Mouse (Mus musculus) embryonic facial prominence, embryonic 14.5 days (tissue): ENCODE results near the gene 9530077C05Rik. TPM values are rescaled to one million over a fixed set of nuclear protein-coding genes. Genes with fewer than 3 reads are reported as not detected.

Experiments used
- ATAC-seq: fragments of 200-750 bp; cut with Nextera tagmentation; 2 replicates; pipeline ENCODE4 v1.8.0; 2017; ENCODE audit warnings: low read depth, moderate number of reproducible peaks, moderate TSS enrichment
- DNase-seq: peaks from one replicate; pipeline ENCODE4 v3.0.0-alpha.2; 2015; ENCODE audit warnings: low spot score
- H3K27ac ChIP-seq: fragments of 300-500 bp; sonication (generic); replicated peaks from 2 replicates; pipeline ENCODE4 v1.5.1; 2014; ENCODE audit warnings: low read depth, mild to moderate bottlenecking, low read length, moderate library complexity
- H3K27me3 ChIP-seq: fragments of 300-500 bp; sonication (generic); replicated peaks from 2 replicates; pipeline ENCODE4 v1.6.1; 2014; ENCODE audit warnings: low read length; ENCODE audit not compliant: control insufficient read depth, insufficient read depth
- H3K36me3 ChIP-seq: fragments of 300-500 bp; sonication (generic); 2 replicates; pipeline ENCODE4 v1.6.1; 2014; ENCODE audit warnings: low read length, mixed read lengths; ENCODE audit not compliant: control insufficient read depth, insufficient read depth
- H3K4me1 ChIP-seq: fragments of 300-500 bp; sonication (generic); 2 replicates; pipeline ENCODE4 v1.6.1; 2014; ENCODE audit warnings: antibody characterized with exemption, low read length; ENCODE audit not compliant: control insufficient read depth, insufficient read depth
- H3K4me2 ChIP-seq: fragments of 300-500 bp; sonication (generic); 2 replicates; pipeline ENCODE4 v1.6.1; 2014; ENCODE audit warnings: low read depth, mild to moderate bottlenecking, low read length, moderate library complexity, mixed read lengths
- H3K4me3 ChIP-seq: fragments of 300-500 bp; sonication (generic); 2 replicates; pipeline ENCODE4 v1.5.1; 2014; ENCODE audit warnings: low read depth, mild to moderate bottlenecking, low read length
- H3K9ac ChIP-seq: fragments of 300-500 bp; sonication (generic); 2 replicates; pipeline ENCODE4 v1.6.1; 2014; ENCODE audit warnings: low read depth, mild to moderate bottlenecking, low read length, moderate library complexity, mixed read lengths
- H3K9me3 ChIP-seq: fragments of 300-500 bp; sonication (generic); 2 replicates; pipeline ENCODE4 v1.6.1; 2016; ENCODE audit warnings: low read length; ENCODE audit not compliant: control insufficient read depth
- WGBS: fragments of 180-500 bp; shearing (Covaris S2); extraction: QIAGEN DNeasy Blood & Tissue Kit; methylation state at CpG from one replicate; pipeline ENCODE4 v1.1.7; 2014; 5-methylcytosine and 5-hydroxymethylcytosine counted together
- polyA plus RNA-seq: library from polyadenylated mRNA; unstranded; fragments of >200 nt; fragmentation: Nextera tagmentation; extraction: Ambion mirVana; gene quantifications from 2 replicates; pipeline ENCODE4 v1.2.1, GENCODE M21; 2014

9530077C05Rik gene
- polyA plus RNA-seq, 1 experiment from 2014 or later, result 4.9 TPM

DNA sequence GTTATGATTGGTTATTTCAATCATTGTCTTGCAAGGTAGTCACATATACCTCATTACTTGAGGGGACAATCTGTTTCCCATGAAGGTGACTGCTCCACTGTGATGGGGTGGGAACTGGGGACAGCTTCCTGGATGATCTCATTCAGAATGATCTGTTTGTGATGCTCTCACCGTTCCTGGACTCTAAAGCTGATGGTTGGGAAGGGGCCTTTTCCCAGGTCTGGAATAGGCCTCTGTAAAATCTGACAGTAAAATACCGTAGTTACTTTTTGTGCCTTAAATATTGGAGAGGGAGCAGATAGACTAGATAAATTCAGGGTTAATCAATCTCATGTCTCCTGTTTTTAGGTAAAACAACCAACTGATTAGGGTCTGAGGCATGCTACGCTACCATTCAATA lies 58.3 kb downstream of the 9530077C05Rik start, which contains the start of gene Rp9:
Gene Rp9 (minus strand): TSS at position 101 of the 400 bp plus-strand sequence.
- DNase-seq (no peak), ATAC-seq (no peak)
- Histone ChIP-seq H3K4me3 (peak within 1 kb of the TSS; percentile 82), H3K4me1 (peaks cover 7% of the 10 kb centered on the region; the same call in 1 of the 2 replicates), H3K36me3 (0 out of 2 replicates have a peak, but pooled peaks cover 6% of the 10 kb centered on the region), H3K27me3 (no peaks in the 10 kb centered on the region), H3K9ac (peak within 1 kb of the TSS; percentile 92), H3K27ac (peak within 1 kb of the TSS; percentile 87; the same call in 1 of the 2 replicates), H3K9me3 (no peaks in the 10 kb centered on the region), H3K4me2 (peak within 1 kb of the TSS; percentile 72)
- WGBS, result 84% methylated on average over 3 of the region's 3 CpGs

DNA sequence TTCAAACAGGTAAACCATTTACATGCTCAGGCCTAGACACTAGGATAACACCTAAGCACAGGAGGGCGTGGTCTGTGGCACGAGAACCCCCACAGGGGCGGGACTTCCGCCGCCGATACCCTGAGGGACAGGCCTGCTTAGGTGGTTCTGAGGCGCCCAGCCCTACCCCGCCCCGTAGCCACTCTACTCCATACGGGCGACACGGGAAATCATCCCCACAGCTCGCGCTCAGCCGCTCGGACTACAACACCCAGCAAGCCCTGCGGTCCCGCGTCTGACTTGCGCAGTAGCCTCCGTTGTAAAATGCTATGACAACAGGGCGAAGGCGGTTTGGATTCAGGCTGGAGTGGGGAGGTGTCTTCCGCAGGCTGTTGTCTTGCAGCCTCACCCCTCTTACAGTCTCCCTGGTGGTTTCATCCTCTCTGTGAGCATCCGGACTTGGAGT lies 64.1 kb downstream of the 9530077C05Rik start, which contains the start of gene Bbs9:
Gene Bbs9 (plus strand): TSS at position 292 of the 445 bp plus-strand sequence.
- Histone ChIP-seq H3K27me3 (no peaks in the 10 kb centered on the region), H3K27ac (peak within 1 kb of the TSS; percentile 48), H3K36me3 (no peaks in the 10 kb centered on the region), H3K9me3 (no peaks in the 10 kb centered on the region), H3K4me2 (peak within 1 kb of the TSS; percentile 68), H3K4me1 (peaks cover 6% of the 10 kb centered on the region; the same call in 1 of the 2 replicates), H3K9ac (peak within 1 kb of the TSS; percentile 62), H3K4me3 (peak within 1 kb of the TSS; percentile 54)
- WGBS, result 0% methylated on average over 25 of the region's 25 CpGs
- ATAC-seq, result peak; percentile 100
- DNase-seq, result peak; percentile 97

DNA sequence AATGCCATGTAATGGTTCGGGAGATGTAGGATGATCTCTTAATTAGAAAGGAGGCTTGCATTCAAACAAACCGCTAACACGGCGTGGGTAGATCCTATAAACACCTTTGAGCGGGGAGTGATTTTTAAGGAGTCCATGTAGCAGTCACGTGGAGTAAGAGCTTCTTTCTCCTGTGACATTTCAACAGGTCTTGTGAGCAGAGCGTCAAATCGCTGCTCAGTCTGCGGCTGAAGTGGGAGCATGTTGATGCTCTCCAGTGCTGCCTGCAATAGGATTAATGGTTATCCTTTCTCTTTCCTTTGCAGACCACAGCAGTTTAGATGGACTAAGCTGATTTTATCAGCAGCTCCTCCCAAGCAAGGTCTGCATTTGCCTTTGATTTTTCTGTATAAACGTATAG lies 65.0 kb downstream of the 9530077C05Rik start:
- 5% methylated on average over 10 of the region's 10 CpGs for WGBS
- peak; percentile 35 for DNase-seq

DNA sequence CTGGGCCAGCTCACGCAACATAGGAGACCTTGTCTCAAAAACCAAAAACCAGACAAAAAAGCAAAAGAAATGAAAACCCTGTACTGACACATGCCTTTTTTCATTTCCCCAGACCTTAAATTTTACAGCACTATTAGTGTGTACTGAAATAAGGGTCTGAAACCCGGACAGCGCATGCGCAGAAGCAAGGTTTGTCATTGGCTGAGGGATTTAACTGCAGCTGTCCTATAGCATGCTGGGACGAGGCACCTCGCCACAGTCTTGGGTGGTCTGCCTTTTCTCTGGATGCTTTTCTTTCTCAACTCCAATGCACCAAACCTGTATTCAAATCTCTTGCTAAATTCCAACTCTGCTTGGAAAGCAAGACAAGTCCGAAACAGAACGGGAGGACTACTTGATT lies 67.6 kb downstream of the 9530077C05Rik start:
- no peaks in the 10 kb centered on the region for H3K27me3 ChIP-seq
- H3K4me3 ChIP-seq, result no peak overlapping the region
- no peaks in the 10 kb centered on the region for H3K36me3 ChIP-seq
- ATAC-seq (no peak), DNase-seq (no peak)
- no peak overlapping the region for H3K27ac ChIP-seq
- H3K9me3 ChIP-seq, result no peaks in the 10 kb centered on the region
- H3K9ac ChIP-seq, result no peak overlapping the region
- no peak overlapping the region for H3K4me2 ChIP-seq
- H3K4me1 ChIP-seq, result peaks cover 6% of the 10 kb centered on the region; the same call in 1 of the 2 replicates
- 88% methylated on average over 8 of the region's 8 CpGs for WGBS

More for the DNA sequence above, 65.0 kb downstream of the 9530077C05Rik start:
- Histone ChIP-seq H3K4me1 (peaks cover 6% of the 10 kb centered on the region; the same call in 1 of the 2 replicates), H3K9ac (peak overlapping the region; percentile 62), H3K4me2 (peak overlapping the region; percentile 68), H3K4me3 (peak overlapping the region; percentile 54), H3K9me3 (no peaks in the 10 kb centered on the region), H3K27me3 (no peaks in the 10 kb centered on the region), H3K36me3 (no peaks in the 10 kb centered on the region), H3K27ac (no peak overlapping the region; the same call in 1 of the 2 replicates)
- ATAC-seq, result no peak

DNA sequence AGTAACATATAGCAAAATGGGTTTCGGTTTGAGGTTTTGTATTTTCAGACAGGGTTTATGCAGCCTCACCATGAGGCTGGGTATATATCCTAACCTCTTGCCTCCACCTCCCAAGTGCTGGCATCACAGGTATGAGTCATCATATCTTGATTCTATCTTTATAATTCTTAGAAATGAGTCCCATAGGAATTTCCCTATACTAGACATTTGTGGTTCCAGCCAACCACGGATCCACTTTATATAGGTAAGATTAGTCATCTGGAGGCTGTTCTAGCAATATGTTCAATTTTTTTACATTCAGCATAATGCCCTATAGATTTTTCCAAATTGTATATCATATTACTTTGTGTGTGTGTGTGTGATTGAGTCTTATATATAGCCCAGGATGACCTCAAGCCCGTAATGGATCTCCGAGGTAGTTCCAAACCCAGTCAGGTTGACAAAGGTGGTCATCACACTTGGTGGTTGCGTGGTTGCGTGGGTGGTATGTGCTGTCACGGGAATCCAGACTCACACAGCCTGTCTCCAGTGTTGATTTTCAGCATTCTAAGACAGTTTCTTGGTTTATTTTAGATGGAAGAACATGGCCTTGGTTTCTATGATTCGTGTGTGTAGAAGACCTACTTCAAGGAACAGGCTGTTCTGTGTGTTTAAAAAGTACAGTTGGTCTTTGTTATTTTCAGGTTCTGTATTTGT lies 72.7 kb downstream of the 9530077C05Rik start:
- H3K27me3 ChIP-seq, result no peaks in the 10 kb centered on the region
- no peaks in the 10 kb centered on the region for H3K36me3 ChIP-seq
- H3K9ac ChIP-seq, result no peak overlapping the region
- H3K4me3 ChIP-seq, result no peak overlapping the region
- H3K9me3 ChIP-seq, result no peaks in the 10 kb centered on the region
- H3K4me2 ChIP-seq, result no peak overlapping the region
- H3K4me1 ChIP-seq, result no peaks in the 10 kb centered on the region
- no peak for DNase-seq
- no peak for ATAC-seq
- H3K27ac ChIP-seq, result no peak overlapping the region
- 91% methylated on average over 8 of the region's 8 CpGs for WGBS

DNA sequence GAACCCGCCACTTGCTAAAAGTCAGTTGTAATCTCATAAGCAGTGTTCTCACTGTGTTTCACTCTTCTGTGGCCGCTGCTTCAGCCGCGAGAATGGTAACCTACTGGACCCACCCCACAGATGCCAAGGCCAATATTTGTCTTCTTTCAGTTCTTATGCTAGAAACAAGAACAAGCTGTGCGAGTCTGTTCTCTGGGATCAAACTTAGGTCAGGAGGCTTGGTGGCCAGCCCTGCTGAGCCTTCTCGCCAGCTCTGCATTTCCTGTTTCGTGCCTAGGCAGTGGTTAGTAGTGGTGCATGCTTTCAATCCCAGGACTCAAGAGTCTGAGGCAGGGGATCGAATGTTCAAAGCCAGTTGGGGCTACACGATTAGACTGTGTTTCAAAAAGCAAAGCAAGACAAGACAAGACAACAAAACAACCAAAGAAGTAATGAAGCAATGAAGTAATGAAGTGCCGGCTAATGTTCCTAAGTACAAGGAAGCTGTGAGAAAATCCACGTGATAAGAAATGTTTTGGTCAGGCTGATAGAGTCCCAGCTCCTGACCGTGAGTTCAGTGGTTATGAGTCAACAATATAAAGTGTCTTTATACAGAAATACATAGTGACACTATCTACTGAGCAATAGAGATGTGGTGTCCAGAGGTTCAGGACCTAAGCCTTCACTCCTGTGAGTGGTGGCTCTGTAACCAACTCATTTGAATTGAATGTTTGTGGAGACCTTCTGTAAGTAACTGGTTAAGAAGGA lies 73.4 kb downstream of the 9530077C05Rik start:
- DNase-seq (no peak), ATAC-seq (no peak)
- no peak overlapping the region for H3K9ac ChIP-seq
- 79% methylated on average over 12 of the region's 12 CpGs for WGBS
- no peaks in the 10 kb centered on the region for H3K27me3 ChIP-seq
- H3K9me3 ChIP-seq, result no peaks in the 10 kb centered on the region
- H3K36me3 ChIP-seq, result no peaks in the 10 kb centered on the region
- no peaks in the 10 kb centered on the region for H3K4me1 ChIP-seq
- H3K27ac ChIP-seq, result no peak overlapping the region
- no peak overlapping the region for H3K4me3 ChIP-seq
- no peak overlapping the region for H3K4me2 ChIP-seq

DNA sequence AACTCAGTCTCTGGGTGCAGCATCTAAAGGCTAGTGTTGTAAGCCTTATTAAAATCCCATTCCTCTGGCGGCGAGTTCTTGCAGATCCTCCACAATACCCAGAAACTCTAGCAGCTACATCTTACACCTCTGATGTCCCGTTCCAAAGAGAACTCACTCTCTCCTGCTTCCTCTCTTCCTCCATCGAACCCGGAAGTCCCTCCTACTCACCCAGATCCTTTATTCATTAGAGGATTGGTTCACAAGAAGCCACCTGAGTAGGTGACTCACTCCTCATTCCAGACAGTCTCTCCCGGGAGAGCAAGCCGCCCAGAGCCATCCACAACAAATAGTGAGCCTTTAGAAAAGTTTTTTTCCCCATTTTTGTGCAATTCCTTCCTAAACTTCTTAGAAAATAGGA lies 74.9 kb downstream of the 9530077C05Rik start:
- Histone ChIP-seq H3K36me3 (no peaks in the 10 kb centered on the region), H3K4me3 (no peak overlapping the region), H3K4me2 (no peak overlapping the region), H3K9ac (no peak overlapping the region), H3K4me1 (no peaks in the 10 kb centered on the region), H3K27ac (no peak overlapping the region), H3K27me3 (no peaks in the 10 kb centered on the region), H3K9me3 (no peaks in the 10 kb centered on the region)
- 90% methylated on average over 7 of the region's 7 CpGs for WGBS
- DNase-seq, result no peak
- no peak for ATAC-seq

DNA sequence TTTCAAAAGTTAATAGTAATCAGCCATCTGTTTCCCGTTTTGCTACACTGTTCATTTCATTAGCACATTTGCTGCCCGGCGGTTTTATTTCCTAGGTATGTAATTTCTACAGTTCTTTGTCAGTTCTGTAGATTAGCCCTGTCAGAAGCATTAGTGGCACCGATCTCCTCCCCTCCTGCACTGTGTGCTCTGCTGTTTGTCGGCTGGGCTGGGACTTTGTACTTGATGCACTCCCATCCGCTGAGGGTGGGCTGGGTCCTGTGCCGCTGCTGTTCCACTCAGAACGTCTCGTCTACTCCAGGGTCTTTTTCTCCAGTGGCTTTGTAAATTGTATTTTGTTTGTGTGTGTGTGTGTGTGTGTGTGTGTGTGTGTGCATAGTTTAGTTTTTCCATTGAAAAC lies 77.7 kb downstream of the 9530077C05Rik start:
- no peak for ATAC-seq
- Histone ChIP-seq H3K4me2 (no peak overlapping the region), H3K4me1 (no peaks in the 10 kb centered on the region), H3K36me3 (no peaks in the 10 kb centered on the region), H3K27me3 (no peaks in the 10 kb centered on the region), H3K27ac (no peak overlapping the region), H3K4me3 (no peak overlapping the region), H3K9ac (no peak overlapping the region), H3K9me3 (no peaks in the 10 kb centered on the region)
- 48% methylated on average over 9 of the region's 9 CpGs for WGBS
- DNase-seq, result no peak
